Mouse (Mus musculus): Measurements from ENCODE around the gene Fam185a. TPM values are rescaled to one million over a fixed set of nuclear protein-coding genes. Genes with fewer than 3 reads are reported as not detected.

Fam185a gene
- polyA plus RNA-seq (2016; fragmentation: Nextera tagmentation; extraction: Ambion mirVana) = 5.4 and 5.5 TPM in 2 replicates

DNA sequence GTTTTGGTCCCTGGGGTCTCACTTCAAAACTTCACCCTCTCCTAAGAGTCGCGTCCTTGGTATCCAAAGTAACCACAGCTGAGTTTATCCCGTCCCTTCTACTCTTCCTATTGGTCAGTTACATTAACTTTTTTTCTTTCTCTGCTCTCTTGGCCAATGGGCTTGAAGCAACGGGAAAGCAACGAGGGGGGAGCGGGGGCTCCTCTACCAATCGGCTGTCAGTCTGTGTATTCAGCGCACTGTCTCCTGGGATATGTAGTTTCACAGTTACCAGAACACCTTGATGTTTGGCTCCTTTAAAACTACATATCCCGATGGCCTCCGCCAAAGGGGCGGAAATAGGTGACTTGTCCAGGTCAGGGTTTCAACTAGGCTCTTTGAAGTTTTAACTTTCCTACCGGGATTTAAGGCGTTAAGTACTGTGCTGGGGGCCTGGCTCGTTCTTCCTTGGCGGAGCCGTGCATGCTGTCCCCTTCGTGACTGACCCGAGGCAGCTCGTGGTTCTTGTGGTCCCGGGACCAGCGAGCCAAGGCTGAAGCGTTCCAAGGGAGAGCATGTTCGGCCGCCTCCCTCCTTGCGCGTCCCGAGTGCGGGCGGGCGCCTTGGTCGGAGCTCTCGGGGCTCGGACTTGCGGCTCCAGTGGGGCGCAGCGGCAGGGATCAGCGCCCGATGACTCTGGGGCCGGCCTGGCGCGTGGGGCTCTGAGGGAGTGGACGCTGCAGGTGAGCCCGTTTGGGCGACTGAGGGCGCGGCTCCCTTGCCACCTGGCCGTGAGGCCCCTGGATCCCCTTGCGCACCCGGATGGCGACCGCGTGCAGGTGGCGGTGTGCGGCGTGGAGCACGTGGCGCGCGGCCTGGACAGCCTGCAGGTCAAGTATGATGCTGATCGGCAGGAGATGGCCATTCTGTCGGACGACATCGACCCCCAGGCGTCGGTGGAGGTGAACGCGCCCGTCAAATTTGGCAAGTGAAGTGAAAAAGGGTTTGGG, at the start of gene Fam185a, which contains the start of gene Ccdc146:
Gene Fam185a (plus strand): TSS at position 345 of the 989 bp plus-strand sequence.
Gene Ccdc146 (minus strand): TSS at position 64 of the 989 bp plus-strand sequence.
- Histone ChIP-seq H3K27ac (no peak within 1 kb of the TSS), H3K4me2 (replicated peaks) (peak within 1 kb of the TSS; percentile 98), H3K4me1 (peaks cover 5% of the 10 kb centered on the region; the same call in 1 of the 2 replicates), H3K27me3 (replicated peaks) (no peaks in the 10 kb centered on the region), H3K9ac (peak within 1 kb of the TSS; percentile 74), H3K4me3 (peak within 1 kb of the TSS; percentile 77), H3K36me3 (no peaks in the 10 kb centered on the region), H3K9me3 (no peaks in the 10 kb centered on the region)
- under 1% methylated on average over 68 of the region's 68 CpGs for WGBS
- peak; percentile 100 for ATAC-seq (ENCODE audit: low FRiP score, low read depth)

- no peak for ATAC-seq (ENCODE audit: low FRiP score, low read depth)
- H3K27ac ChIP-seq = no peak overlapping the region
- no peak overlapping the region for H3K4me2 ChIP-seq (replicated peaks)
- peaks cover 6% of the 10 kb centered on the region; the same call in 1 of the 2 replicates for H3K4me1 ChIP-seq
- H3K36me3 ChIP-seq = no peaks in the 10 kb centered on the region
- H3K9ac ChIP-seq = no peak overlapping the region
- H3K27me3 ChIP-seq (replicated peaks) = no peaks in the 10 kb centered on the region
- no peaks in the 10 kb centered on the region for H3K9me3 ChIP-seq
- H3K4me3 ChIP-seq = no peak overlapping the region
- 83% methylated on average over 4 of the region's 4 CpGs for WGBS
These were observed 47.8 kb upstream of the Fam185a start for GRCm38 (mm10) chr5:21376935-21377334.

DNA sequence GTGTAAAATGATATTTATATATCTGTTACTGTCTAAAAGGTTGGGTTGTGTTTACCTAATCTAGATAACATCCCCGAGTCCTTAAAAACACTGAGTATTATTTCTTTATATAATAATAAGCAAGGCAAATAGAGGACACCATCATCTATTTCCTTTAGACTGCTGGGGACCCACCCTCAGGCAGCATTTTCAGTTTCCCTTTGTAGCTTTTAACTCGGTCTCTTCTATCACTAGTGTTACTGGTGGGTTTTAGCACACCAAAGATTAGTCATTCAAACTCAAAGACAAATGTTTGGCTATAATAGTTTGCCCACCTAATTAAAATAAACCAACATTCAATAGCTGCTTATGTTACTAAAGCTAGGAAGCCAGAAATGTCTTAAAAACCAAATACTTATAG, 46.4 kb upstream of the Fam185a start:
- no peak overlapping the region for H3K27ac ChIP-seq
- no peaks in the 10 kb centered on the region for H3K4me1 ChIP-seq
- H3K4me3 ChIP-seq = no peak overlapping the region
- H3K9ac ChIP-seq = no peak overlapping the region
- WGBS = 81% methylated on average over 2 of the region's 2 CpGs
- ATAC-seq (ENCODE audit: low FRiP score, low read depth) = no peak
- no peak overlapping the region for H3K4me2 ChIP-seq (replicated peaks)
- H3K9me3 ChIP-seq = no peaks in the 10 kb centered on the region
- no peaks in the 10 kb centered on the region for H3K36me3 ChIP-seq
- no peaks in the 10 kb centered on the region for H3K27me3 ChIP-seq (replicated peaks)

DNA sequence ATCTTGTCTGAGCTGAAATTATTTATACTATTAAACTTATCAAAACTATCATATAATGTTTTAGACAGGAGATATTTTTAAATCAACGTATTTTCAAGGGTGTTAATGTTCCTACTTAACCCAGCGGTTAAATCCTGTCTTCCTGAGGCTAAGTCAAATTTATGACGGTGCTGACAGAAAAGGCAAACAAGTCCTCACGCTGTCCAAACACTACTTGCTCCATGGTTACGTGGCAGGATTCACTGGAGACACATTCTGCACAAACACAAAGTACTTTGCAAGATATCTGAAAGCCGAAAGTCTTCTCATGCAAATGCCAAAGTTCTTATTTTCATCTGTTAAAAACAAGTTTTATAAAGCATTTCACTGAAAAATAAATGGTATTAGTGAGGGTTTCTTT, 42.8 kb upstream of the Fam185a start:
- Histone ChIP-seq H3K4me2 (replicated peaks) (no peak overlapping the region), H3K4me1 (no peaks in the 10 kb centered on the region), H3K27me3 (replicated peaks) (no peaks in the 10 kb centered on the region), H3K27ac (no peak overlapping the region), H3K9ac (no peak overlapping the region), H3K9me3 (no peaks in the 10 kb centered on the region), H3K4me3 (no peak overlapping the region), H3K36me3 (no peaks in the 10 kb centered on the region)
- 46% methylated on average over 6 of the region's 6 CpGs for WGBS
- no peak for ATAC-seq (ENCODE audit: low FRiP score, low read depth)

GRCm38 (mm10) chr5:21382678-21383077, 42.1 kb upstream of the Fam185a start:
- Histone ChIP-seq H3K27ac (no peak overlapping the region), H3K4me2 (replicated peaks) (no peak overlapping the region), H3K4me3 (no peak overlapping the region), H3K27me3 (replicated peaks) (no peaks in the 10 kb centered on the region), H3K9ac (no peak overlapping the region), H3K9me3 (no peaks in the 10 kb centered on the region), H3K4me1 (no peaks in the 10 kb centered on the region), H3K36me3 (no peaks in the 10 kb centered on the region)
- no peak for ATAC-seq (ENCODE audit: low FRiP score, low read depth)
- WGBS = 77% methylated on average over 6 of the region's 6 CpGs

GRCm38 (mm10) chr5:21383392-21384251, 41.1 kb upstream of the Fam185a start:
- Histone ChIP-seq H3K4me3 (no peak overlapping the region), H3K4me2 (replicated peaks) (no peak overlapping the region), H3K9ac (no peak overlapping the region), H3K27ac (no peak overlapping the region), H3K36me3 (no peaks in the 10 kb centered on the region), H3K27me3 (replicated peaks) (no peaks in the 10 kb centered on the region), H3K4me1 (no peaks in the 10 kb centered on the region), H3K9me3 (no peaks in the 10 kb centered on the region)
- ATAC-seq (ENCODE audit: low FRiP score, low read depth) = no peak
- WGBS = 40% methylated on average over 14 of the region's 14 CpGs

DNA sequence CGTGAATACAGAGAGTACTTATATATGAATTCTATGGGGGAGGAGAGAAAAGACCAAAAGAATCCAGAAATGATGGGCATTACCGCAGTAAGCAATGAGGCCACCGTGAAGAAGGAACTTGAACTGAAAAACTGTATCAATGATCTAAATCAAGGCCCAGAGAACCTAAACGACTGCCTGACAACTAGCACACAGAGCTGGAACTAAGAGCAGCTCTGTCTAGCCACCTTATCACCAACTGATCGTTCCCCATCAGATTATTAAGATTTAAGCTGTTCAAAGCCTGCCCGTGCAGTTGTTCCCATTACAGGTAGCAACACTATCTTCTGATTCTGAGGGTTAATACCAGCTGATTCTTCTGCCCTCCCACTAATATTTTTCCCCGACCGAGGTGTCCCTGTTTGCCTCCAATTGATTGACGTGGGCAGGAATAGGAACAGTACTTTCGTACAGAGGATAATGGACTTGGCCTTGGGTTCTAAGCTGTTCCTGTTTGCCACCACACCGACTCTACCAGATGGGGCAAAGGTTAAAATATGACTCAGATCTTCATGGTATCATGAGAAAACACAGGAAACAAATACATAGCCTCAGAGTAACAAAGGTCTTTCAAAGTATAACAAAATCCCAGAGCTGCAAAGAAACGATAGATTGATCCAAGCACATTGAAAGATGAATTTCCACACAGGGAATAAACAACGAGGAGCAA, 40.4 kb upstream of the Fam185a start:
- no peaks in the 10 kb centered on the region for H3K27me3 ChIP-seq (replicated peaks)
- no peak overlapping the region for H3K4me2 ChIP-seq (replicated peaks)
- 85% methylated on average over 13 of the region's 13 CpGs for WGBS
- no peaks in the 10 kb centered on the region for H3K9me3 ChIP-seq
- no peaks in the 10 kb centered on the region for H3K4me1 ChIP-seq
- no peaks in the 10 kb centered on the region for H3K36me3 ChIP-seq
- H3K4me3 ChIP-seq = no peak overlapping the region
- no peak overlapping the region for H3K27ac ChIP-seq
- no peak for ATAC-seq (ENCODE audit: low FRiP score, low read depth)
- no peak overlapping the region for H3K9ac ChIP-seq

DNA sequence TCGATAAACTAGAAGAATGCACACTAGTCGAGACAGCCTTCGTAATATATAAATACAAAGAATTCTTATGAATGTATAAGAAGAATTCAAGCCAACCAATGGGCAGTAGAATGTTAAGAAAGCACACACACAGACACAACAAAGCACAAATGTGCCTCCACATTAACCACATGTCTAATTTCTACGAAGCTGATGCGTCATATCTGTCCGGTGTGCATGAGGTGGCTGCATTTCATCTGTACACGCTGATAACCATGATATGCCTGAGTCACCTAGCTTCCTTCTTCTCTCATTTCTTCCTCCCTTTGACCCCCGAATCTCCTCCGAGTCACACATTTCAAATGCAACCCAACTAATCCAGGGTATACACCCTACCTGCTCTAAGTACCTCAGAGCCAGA, 39.8 kb upstream of the Fam185a start:
- H3K27ac ChIP-seq = no peak overlapping the region
- no peaks in the 10 kb centered on the region for H3K4me1 ChIP-seq
- H3K4me2 ChIP-seq (replicated peaks) = no peak overlapping the region
- no peaks in the 10 kb centered on the region for H3K36me3 ChIP-seq
- no peaks in the 10 kb centered on the region for H3K27me3 ChIP-seq (replicated peaks)
- no peaks in the 10 kb centered on the region for H3K9me3 ChIP-seq
- H3K4me3 ChIP-seq = no peak overlapping the region
- ATAC-seq (ENCODE audit: low FRiP score, low read depth) = no peak
- 95% methylated on average over 9 of the region's 9 CpGs for WGBS
- no peak overlapping the region for H3K9ac ChIP-seq

DNA sequence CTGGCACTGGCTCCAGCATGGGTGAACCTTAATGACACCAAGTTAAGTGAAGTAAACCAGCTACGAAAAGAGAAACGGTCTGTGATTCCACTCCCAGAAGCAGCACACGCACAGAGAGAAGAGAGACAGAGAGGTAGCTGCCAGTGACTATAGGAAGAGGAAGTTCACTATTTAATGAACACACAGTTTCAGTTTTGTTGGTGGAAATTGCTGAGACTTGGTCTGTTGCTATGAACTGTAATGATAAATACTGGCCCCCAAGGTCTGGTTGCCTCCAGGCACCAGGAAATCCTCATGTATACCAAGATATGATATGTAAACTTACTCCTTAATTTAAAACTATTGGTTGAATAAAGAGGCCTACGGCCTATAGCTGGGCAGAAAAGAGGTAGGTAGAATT, 38.3 kb upstream of the Fam185a start:
- no peak overlapping the region for H3K4me2 ChIP-seq (replicated peaks)
- ATAC-seq (ENCODE audit: low FRiP score, low read depth) = no peak
- H3K27me3 ChIP-seq (replicated peaks) = no peaks in the 10 kb centered on the region
- H3K36me3 ChIP-seq = no peaks in the 10 kb centered on the region
- H3K4me3 ChIP-seq = no peak overlapping the region
- 91% methylated on average over 4 of the region's 4 CpGs for WGBS
- no peak overlapping the region for H3K9ac ChIP-seq
- H3K4me1 ChIP-seq = no peaks in the 10 kb centered on the region
- no peak overlapping the region for H3K27ac ChIP-seq
- H3K9me3 ChIP-seq = no peaks in the 10 kb centered on the region

- Histone ChIP-seq H3K4me2 (replicated peaks) (no peak overlapping the region), H3K27ac (no peak overlapping the region), H3K27me3 (replicated peaks) (no peaks in the 10 kb centered on the region), H3K4me1 (no peaks in the 10 kb centered on the region), H3K4me3 (no peak overlapping the region), H3K36me3 (no peaks in the 10 kb centered on the region), H3K9me3 (no peaks in the 10 kb centered on the region), H3K9ac (no peak overlapping the region)
- no peak for ATAC-seq (ENCODE audit: low FRiP score, low read depth)
These were observed 37.4 kb upstream of the Fam185a start for GRCm38 (mm10) chr5:21387340-21387739.

- no peak overlapping the region for H3K27ac ChIP-seq
- no peak overlapping the region for H3K9ac ChIP-seq
- H3K4me1 ChIP-seq = no peaks in the 10 kb centered on the region
- no peak for ATAC-seq (ENCODE audit: low FRiP score, low read depth)
- H3K4me2 ChIP-seq (replicated peaks) = no peak overlapping the region
- H3K4me3 ChIP-seq = no peak overlapping the region
- 80% methylated on average over 4 of the region's 4 CpGs for WGBS
- H3K36me3 ChIP-seq = no peaks in the 10 kb centered on the region
- no peaks in the 10 kb centered on the region for H3K27me3 ChIP-seq (replicated peaks)
- H3K9me3 ChIP-seq = no peaks in the 10 kb centered on the region
These were observed 35.9 kb upstream of the Fam185a start for GRCm38 (mm10) chr5:21388855-21389254.
